ENCODE assay signal across 15 mouse cellular contexts in genomic region chr16:76827674-76828441, GRCm38 (mm10).
DNase-seq lines count a peak whose midpoint lies in the region; ATAC-seq and TF ChIP-seq lines count a peak whose summit lies in the region.
"Had no signal": no experiment of that assay in that cellular context is flagged by ENCODE, and none has a peak within 500 bp of the region (broad histone marks: within the 10 kb centered on the region; RNA-seq: fewer than 3 reads in every experiment).

No protein-coding gene starts in this region.

- H3K4me2 ChIP-seq in forebrain, embryonic 11.5 days (ENCODE audit: low read depth, low read length, severe bottlenecking): no peak overlapping the region
- no peak overlapping the region for H3K4me2 ChIP-seq in lung, embryonic 14.5 days
- H3K4me2 ChIP-seq in forebrain, postnatal 0 days (ENCODE audit: low read depth): no peak overlapping the region

- H3K9ac ChIP-seq in forebrain, embryonic 11.5 days (ENCODE audit: low read length): no peak overlapping the region
- H3K9ac ChIP-seq in lung, embryonic 14.5 days: no peak overlapping the region
- H3K9ac ChIP-seq in forebrain, postnatal 0 days: no peak overlapping the region
- H3K9ac ChIP-seq in heart, adult 2 months (ENCODE audit: low read depth, low read length): no peak overlapping the region
- H3K9ac ChIP-seq: liver, embryonic 14.5 days had no signal

- H3K9me3 ChIP-seq in forebrain, embryonic 11.5 days (ENCODE audit: control insufficient read depth, low read length): peaks cover 5% of the 10 kb centered on the region; the same call in 1 of the 2 replicates
- H3K9me3 ChIP-seq in forebrain, embryonic 10.5 days: peaks cover 7% of the 10 kb centered on the region; the same call in 1 of the 2 replicates
- H3K9me3 ChIP-seq in lung, embryonic 14.5 days (ENCODE audit: low read depth, low read length): no peaks in the 10 kb centered on the region
- H3K9me3 ChIP-seq in forebrain, postnatal 0 days (ENCODE audit: low read length): 0 out of 2 replicates have a peak, but pooled peaks cover 4% of the 10 kb centered on the region

- TF ChIP-seq POLR2A in heart, adult 2 months (IDR thresholded peaks at IDR 0.05; ENCODE audit: insufficient read depth, low read depth, low read length): no peak

- no peak overlapping the region for H3K27ac ChIP-seq in forebrain, embryonic 11.5 days (ENCODE audit: low read depth, low read length)
- H3K27ac ChIP-seq in forebrain, embryonic 10.5 days: no peak overlapping the region
- H3K27ac ChIP-seq in lung, embryonic 14.5 days (ENCODE audit: low read depth): no peak overlapping the region
- no peak overlapping the region for H3K27ac ChIP-seq in forebrain, postnatal 0 days (ENCODE audit: low read depth, low read length)
- H3K27ac ChIP-seq in heart, adult 2 months: no peak overlapping the region
- H3K27ac ChIP-seq: layer of hippocampus, adult 2 months; liver, embryonic 14.5 days had no signal

- 65% methylated on average over 7 of the region's 7 CpGs for WGBS in forebrain, embryonic 11.5 days
- WGBS in forebrain, embryonic 10.5 days: 89% methylated on average over 7 of the region's 7 CpGs
- WGBS in lung, embryonic 14.5 days: 85% methylated on average over 7 of the region's 7 CpGs
- WGBS in forebrain, postnatal 0 days: 30% methylated on average over 7 of the region's 7 CpGs
- 83% methylated on average over 7 of the region's 7 CpGs for WGBS in heart, adult 2 months

- DNase-seq in forebrain, embryonic 11.5 days (ENCODE audit: low spot score): no peak
- DNase-seq in forebrain, embryonic 10.5 days (ENCODE audit: extremely low spot score, low spot score): no peak
- peak; percentile 41 for DNase-seq in lung, embryonic 14.5 days
- DNase-seq in lung, postnatal 10 days: no peak
- DNase-seq in forebrain, postnatal 0 days: peak; percentile 61
- peak; percentile 11 for DNase-seq in right cerebral cortex, postnatal 14 days
- no peak for DNase-seq in heart, adult 2 months
- DNase-seq: adrenal gland, adult 2 months; cerebellum, adult 9-10 months; gastrocnemius, postnatal 14 days; lung, postnatal 36 days; thymus, postnatal 4 days had no signal

- no peak overlapping the region for H3K4me3 ChIP-seq in forebrain, embryonic 11.5 days (ENCODE audit: low read depth, low read length)
- H3K4me3 ChIP-seq in forebrain, embryonic 10.5 days: no peak overlapping the region
- no peak overlapping the region for H3K4me3 ChIP-seq in lung, embryonic 14.5 days (ENCODE audit: low read depth, low read length)
- no peak overlapping the region for H3K4me3 ChIP-seq in forebrain, postnatal 0 days (ENCODE audit: low read depth, low read length)
- H3K4me3 ChIP-seq in heart, adult 2 months: no peak overlapping the region
- H3K4me3 ChIP-seq: layer of hippocampus, adult 2 months had no signal

- peak; percentile 87 for ATAC-seq in forebrain, embryonic 11.5 days (replicated peaks; ENCODE audit: low FRiP score)
- peak; percentile 41; the same call in 1 of the 2 replicates for ATAC-seq in lung, embryonic 14.5 days (ENCODE audit: insufficient read depth)
- peak; percentile 74 for ATAC-seq in forebrain, postnatal 0 days
- no peak for ATAC-seq in activated CD4-positive, CD25-positive, alpha-beta regulatory T cell, adult 4 months

- H3K36me3 ChIP-seq in forebrain, embryonic 11.5 days (ENCODE audit: control insufficient read depth, insufficient read depth, low read length): no peaks in the 10 kb centered on the region
- H3K36me3 ChIP-seq in forebrain, embryonic 10.5 days (replicated peaks): no peaks in the 10 kb centered on the region
- H3K36me3 ChIP-seq in lung, embryonic 14.5 days (ENCODE audit: insufficient read depth): no peaks in the 10 kb centered on the region
- no peaks in the 10 kb centered on the region for H3K36me3 ChIP-seq in forebrain, postnatal 0 days (ENCODE audit: insufficient read depth)
- no peaks in the 10 kb centered on the region for H3K36me3 ChIP-seq in heart, adult 2 months (ENCODE audit: control insufficient read depth, insufficient read depth, low read length)

- no peaks in the 10 kb centered on the region for H3K79me2 ChIP-seq in heart, adult 2 months (replicated peaks; ENCODE audit: control insufficient read depth, insufficient read depth, low read length)

- TF ChIP-seq EP300 in heart, adult 2 months (IDR thresholded peaks at IDR 0.05; ENCODE audit: insufficient read depth, low read depth, low read length): no peak

- 0 out of 2 replicates have a peak, but pooled peaks cover 4% of the 10 kb centered on the region for H3K4me1 ChIP-seq in forebrain, embryonic 11.5 days (replicated peaks; ENCODE audit: control insufficient read depth, insufficient read depth, low read length)
- H3K4me1 ChIP-seq in forebrain, embryonic 10.5 days: peaks cover 13% of the 10 kb centered on the region
- no peaks in the 10 kb centered on the region for H3K4me1 ChIP-seq in lung, embryonic 14.5 days (ENCODE audit: insufficient read depth)
- H3K4me1 ChIP-seq in forebrain, postnatal 0 days (ENCODE audit: insufficient read depth): 0 out of 2 replicates have a peak, but pooled peaks cover 3% of the 10 kb centered on the region
- H3K4me1 ChIP-seq in heart, adult 2 months (ENCODE audit: control insufficient read depth, insufficient read depth, low read length): no peaks in the 10 kb centered on the region

- H3K27me3 ChIP-seq in forebrain, embryonic 11.5 days (ENCODE audit: control insufficient read depth, insufficient read depth, low read length): no peaks in the 10 kb centered on the region
- no peaks in the 10 kb centered on the region for H3K27me3 ChIP-seq in forebrain, embryonic 10.5 days (ENCODE audit: poor library complexity, severe bottlenecking)
- no peaks in the 10 kb centered on the region for H3K27me3 ChIP-seq in lung, embryonic 14.5 days (ENCODE audit: insufficient read depth, low read length)
- no peaks in the 10 kb centered on the region for H3K27me3 ChIP-seq in forebrain, postnatal 0 days (ENCODE audit: insufficient read depth, low read length)
- H3K27me3 ChIP-seq in heart, adult 2 months (ENCODE audit: control insufficient read depth, insufficient read depth, low read length): no peaks in the 10 kb centered on the region

- no peak for TF ChIP-seq CTCF in lung, embryonic 14.5 days (IDR thresholded peaks at IDR 0.05; ENCODE audit: low read depth)
- TF ChIP-seq CTCF in forebrain, postnatal 0 days (IDR thresholded peaks at IDR 0.05; ENCODE audit: low read depth): no peak
- no peak for TF ChIP-seq CTCF in heart, adult 2 months (IDR thresholded peaks at IDR 0.05)

- intact Hi-C loops in heart, adult 2 months (cut with DNase I): no loop called here

Comparison
In these comparisons a context has a peak if more than half of its experiments do, and no peak if none do; other contexts are left out.
1. DNase-seq: peak in lung, embryonic 14.5 days (single experiment), forebrain, postnatal 0 days (single experiment) and right cerebral cortex, postnatal 14 days (single experiment); none in forebrain, embryonic 11.5 days (single experiment), forebrain, embryonic 10.5 days (single experiment), lung, postnatal 10 days (single experiment) and heart, adult 2 months (0 of 2).